Mouse (Mus musculus): ENCODE measurements at regions not wholly inside any gene's neighbourhood (a gene's known extent, or its start where the extent isn't known, plus 50 kb on each side); places are given as distances from the start of the nearest gene placed in this dataset.
A peak's percentile ranks its signal among the peaks of the same experiment; 100 is the strongest.

DNA sequence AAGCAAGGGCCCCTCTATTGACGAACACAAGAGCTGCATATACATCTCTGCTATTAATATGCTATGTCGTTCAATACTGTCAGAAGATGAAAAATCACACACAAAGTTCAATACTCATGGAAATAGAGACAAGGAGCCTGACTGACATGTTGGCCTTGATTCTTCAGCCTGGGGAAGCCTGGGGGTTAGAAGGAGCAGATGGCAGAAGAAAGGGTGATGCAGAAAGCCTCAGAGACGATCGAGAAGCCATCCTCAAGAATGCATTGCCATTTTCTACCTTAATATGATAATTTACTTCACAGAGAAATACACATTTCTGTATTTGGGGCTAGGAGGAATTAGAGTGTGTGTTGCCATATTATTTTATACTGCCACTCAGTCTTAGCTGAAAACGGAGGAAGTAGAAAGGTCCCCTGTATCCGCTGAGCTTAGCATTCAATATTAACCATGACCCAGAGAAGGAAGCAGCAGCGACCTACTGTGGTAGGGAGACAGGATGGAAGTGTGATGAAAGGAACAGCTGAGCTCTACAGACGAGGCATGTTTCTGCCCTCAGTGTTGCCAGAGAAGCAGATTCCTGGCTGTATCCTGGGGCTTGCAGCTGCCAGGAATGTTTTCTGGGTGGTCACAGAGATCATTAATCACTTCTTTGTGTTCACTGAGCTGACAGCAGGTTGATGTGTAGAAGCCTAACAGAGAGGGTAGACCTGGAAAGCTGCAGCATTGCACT lies 105.2 kb downstream of the Lrig3 start:
- Histone ChIP-seq H3K36me3 (ENCODE audit: control insufficient read depth, insufficient read depth, low read length) (no peaks in the 10 kb centered on the region), H3K4me2 (ENCODE audit: low read length) (no peak overlapping the region), H3K4me1 (ENCODE audit: control insufficient read depth, insufficient read depth, low read length) (no peaks in the 10 kb centered on the region), H3K27me3 (replicated peaks; ENCODE audit: control insufficient read depth, insufficient read depth, low read length) (no peaks in the 10 kb centered on the region), H3K9me3 (replicated peaks; ENCODE audit: control insufficient read depth, low read length) (no peaks in the 10 kb centered on the region), H3K9ac (ENCODE audit: low read length) (no peak overlapping the region), H3K27ac (ENCODE audit: low read depth, low read length) (no peak overlapping the region), H3K4me3 (ENCODE audit: low read depth, low read length) (no peak overlapping the region)
- ATAC-seq (peak; percentile 75; the same call in 1 of the 2 replicates), DNase-seq (ENCODE audit: low spot score) (peak; percentile 69)
- WGBS = 52% methylated on average over 8 of the region's 8 CpGs

- no peaks in the 10 kb centered on the region for H3K27me3 ChIP-seq (replicated peaks; ENCODE audit: control insufficient read depth, insufficient read depth, low read length)
- DNase-seq (ENCODE audit: low spot score) (no peak), ATAC-seq (peak; percentile 29; the same call in 1 of the 2 replicates)
- no peak overlapping the region for H3K27ac ChIP-seq (ENCODE audit: low read depth, low read length)
- H3K9ac ChIP-seq (ENCODE audit: low read length) = no peak overlapping the region
- no peaks in the 10 kb centered on the region for H3K4me1 ChIP-seq (ENCODE audit: control insufficient read depth, insufficient read depth, low read length)
- no peak overlapping the region for H3K4me3 ChIP-seq (ENCODE audit: low read depth, low read length)
- H3K9me3 ChIP-seq (replicated peaks; ENCODE audit: control insufficient read depth, low read length) = no peaks in the 10 kb centered on the region
- WGBS = 37% methylated on average over 3 of the region's 3 CpGs
- no peaks in the 10 kb centered on the region for H3K36me3 ChIP-seq (ENCODE audit: control insufficient read depth, insufficient read depth, low read length)
- no peak overlapping the region for H3K4me2 ChIP-seq (ENCODE audit: low read length)
These were observed 105.7 kb downstream of the Lrig3 start for GRCm38 (mm10) chr10:126071714-126072057.

DNA sequence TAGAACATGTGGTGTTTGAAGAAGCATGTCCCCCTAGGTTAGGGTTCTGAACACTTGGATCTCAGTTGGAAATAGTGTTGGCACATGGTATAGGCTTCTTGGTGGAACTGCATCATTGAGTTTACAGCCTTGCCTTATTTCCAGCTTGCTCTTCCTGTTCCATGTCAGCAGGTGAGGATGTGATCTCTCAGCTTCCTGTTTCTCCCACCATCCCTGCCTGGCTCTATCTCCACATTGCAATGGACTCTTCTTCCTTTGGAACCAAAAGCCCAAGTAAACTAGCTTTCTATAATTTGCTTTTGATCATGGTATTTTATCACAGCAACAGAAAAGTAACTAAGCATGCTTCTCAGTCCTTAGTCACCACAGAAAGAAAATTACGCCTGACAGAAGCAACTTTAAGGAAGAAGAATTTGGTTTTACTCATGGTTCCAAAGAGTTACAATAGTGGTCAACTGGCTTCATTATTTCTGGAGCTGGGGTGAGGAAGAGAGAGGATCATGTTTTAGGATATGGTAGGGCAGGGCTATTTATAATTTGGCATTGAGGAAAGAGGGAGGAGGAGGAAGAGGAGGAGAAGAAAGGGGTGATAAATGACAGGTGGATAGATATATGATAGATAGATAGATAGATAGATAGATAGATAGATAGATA lies 111.5 kb downstream of the Lrig3 start:
- Histone ChIP-seq H3K4me1 (ENCODE audit: control insufficient read depth, insufficient read depth, low read length) (no peaks in the 10 kb centered on the region), H3K4me2 (ENCODE audit: low read length) (no peak overlapping the region), H3K36me3 (ENCODE audit: control insufficient read depth, insufficient read depth, low read length) (no peaks in the 10 kb centered on the region), H3K4me3 (ENCODE audit: low read depth, low read length) (no peak overlapping the region), H3K9ac (ENCODE audit: low read length) (no peak overlapping the region), H3K9me3 (replicated peaks; ENCODE audit: control insufficient read depth, low read length) (no peaks in the 10 kb centered on the region), H3K27me3 (replicated peaks; ENCODE audit: control insufficient read depth, insufficient read depth, low read length) (no peaks in the 10 kb centered on the region), H3K27ac (ENCODE audit: low read depth, low read length) (no peak overlapping the region)
- ATAC-seq (no peak), DNase-seq (ENCODE audit: low spot score) (no peak)
- WGBS = 90% methylated on average over 1 of the region's 1 CpGs

- Histone ChIP-seq H3K36me3 (ENCODE audit: control insufficient read depth, insufficient read depth, low read length) (no peaks in the 10 kb centered on the region), H3K9ac (ENCODE audit: low read length) (no peak overlapping the region), H3K27ac (ENCODE audit: low read depth, low read length) (no peak overlapping the region), H3K27me3 (replicated peaks; ENCODE audit: control insufficient read depth, insufficient read depth, low read length) (no peaks in the 10 kb centered on the region), H3K4me3 (ENCODE audit: low read depth, low read length) (no peak overlapping the region), H3K4me2 (ENCODE audit: low read length) (no peak overlapping the region), H3K9me3 (replicated peaks; ENCODE audit: control insufficient read depth, low read length) (no peaks in the 10 kb centered on the region), H3K4me1 (ENCODE audit: control insufficient read depth, insufficient read depth, low read length) (no peaks in the 10 kb centered on the region)
- no peak for ATAC-seq
- no peak for DNase-seq (ENCODE audit: low spot score)
- 75% methylated on average over 11 of the region's 11 CpGs for WGBS
These were observed 116.6 kb downstream of the Lrig3 start for GRCm38 (mm10) chr10:126082576-126082975.

DNA sequence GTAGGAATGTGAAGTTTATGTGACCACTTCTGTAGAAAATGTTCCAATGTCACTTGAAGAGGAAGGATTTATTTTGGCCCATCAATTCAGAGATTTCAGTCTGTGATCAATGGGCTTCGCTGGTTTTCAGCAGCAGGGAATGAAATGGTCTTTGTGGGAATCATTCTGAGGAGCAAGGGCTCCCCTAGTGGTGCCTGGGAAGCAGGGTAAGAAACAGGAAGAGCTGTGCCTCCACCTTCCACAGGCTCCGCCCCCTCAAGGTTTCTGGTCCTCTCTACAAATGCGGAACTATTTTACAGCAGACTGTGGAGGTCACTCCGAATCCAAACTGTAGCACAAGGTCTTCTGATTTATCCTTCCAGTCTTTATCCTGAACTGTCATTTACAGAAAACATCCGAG lies 120.7 kb downstream of the Lrig3 start:
- 89% methylated on average over 5 of the region's 5 CpGs for WGBS
- ATAC-seq = no peak
- H3K4me2 ChIP-seq (ENCODE audit: low read length) = no peak overlapping the region
- H3K9me3 ChIP-seq (replicated peaks; ENCODE audit: control insufficient read depth, low read length) = no peaks in the 10 kb centered on the region
- DNase-seq (ENCODE audit: low spot score) = no peak
- H3K4me1 ChIP-seq (ENCODE audit: control insufficient read depth, insufficient read depth, low read length) = no peaks in the 10 kb centered on the region
- no peaks in the 10 kb centered on the region for H3K36me3 ChIP-seq (ENCODE audit: control insufficient read depth, insufficient read depth, low read length)
- H3K4me3 ChIP-seq (ENCODE audit: low read depth, low read length) = no peak overlapping the region
- no peaks in the 10 kb centered on the region for H3K27me3 ChIP-seq (replicated peaks; ENCODE audit: control insufficient read depth, insufficient read depth, low read length)
- no peak overlapping the region for H3K9ac ChIP-seq (ENCODE audit: low read length)
- H3K27ac ChIP-seq (ENCODE audit: low read depth, low read length) = no peak overlapping the region

GRCm38 (mm10) chr10:126094238-126094880 lies 128.4 kb downstream of the Lrig3 start:
- H3K4me2 ChIP-seq (ENCODE audit: low read length) = no peak overlapping the region
- H3K36me3 ChIP-seq (ENCODE audit: control insufficient read depth, insufficient read depth, low read length) = no peaks in the 10 kb centered on the region
- H3K9me3 ChIP-seq (replicated peaks; ENCODE audit: control insufficient read depth, low read length) = no peaks in the 10 kb centered on the region
- ATAC-seq (no peak), DNase-seq (ENCODE audit: low spot score) (no peak)
- H3K9ac ChIP-seq (ENCODE audit: low read length) = no peak overlapping the region
- no peak overlapping the region for H3K27ac ChIP-seq (ENCODE audit: low read depth, low read length)
- no peaks in the 10 kb centered on the region for H3K4me1 ChIP-seq (ENCODE audit: control insufficient read depth, insufficient read depth, low read length)
- H3K27me3 ChIP-seq (replicated peaks; ENCODE audit: control insufficient read depth, insufficient read depth, low read length) = no peaks in the 10 kb centered on the region
- H3K4me3 ChIP-seq (ENCODE audit: low read depth, low read length) = no peak overlapping the region
- 76% methylated on average over 16 of the region's 16 CpGs for WGBS

GRCm38 (mm10) chr10:126097896-126098295 lies 131.9 kb downstream of the Lrig3 start:
- Histone ChIP-seq H3K27ac (ENCODE audit: low read depth, low read length) (no peak overlapping the region), H3K4me3 (ENCODE audit: low read depth, low read length) (no peak overlapping the region), H3K27me3 (replicated peaks; ENCODE audit: control insufficient read depth, insufficient read depth, low read length) (no peaks in the 10 kb centered on the region), H3K9me3 (replicated peaks; ENCODE audit: control insufficient read depth, low read length) (no peaks in the 10 kb centered on the region), H3K4me1 (ENCODE audit: control insufficient read depth, insufficient read depth, low read length) (no peaks in the 10 kb centered on the region), H3K4me2 (ENCODE audit: low read length) (no peak overlapping the region), H3K9ac (ENCODE audit: low read length) (no peak overlapping the region), H3K36me3 (ENCODE audit: control insufficient read depth, insufficient read depth, low read length) (no peaks in the 10 kb centered on the region)
- DNase-seq (ENCODE audit: low spot score) (no peak), ATAC-seq (no peak)
- WGBS = 85% methylated on average over 10 of the region's 10 CpGs

DNA sequence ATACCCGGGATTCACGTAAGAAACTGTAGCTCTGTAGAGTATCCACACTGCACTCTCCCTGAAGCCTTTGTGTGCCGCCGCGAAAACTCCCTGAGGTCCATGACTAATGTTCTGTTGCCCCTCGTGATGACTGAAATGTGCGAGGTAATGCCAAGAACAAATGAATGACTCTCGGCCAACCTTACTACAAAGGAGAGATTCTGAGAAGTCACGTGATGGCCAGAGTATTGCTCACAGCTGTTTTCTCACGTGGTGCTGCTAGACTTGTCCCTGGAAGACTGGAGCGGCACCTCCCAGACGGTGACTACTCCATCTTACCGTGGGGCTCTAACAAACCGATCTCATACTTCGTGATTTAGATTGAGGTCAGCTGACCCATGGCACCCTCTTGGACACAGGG lies 136.9 kb downstream of the Lrig3 start:
- Histone ChIP-seq H3K27me3 (replicated peaks; ENCODE audit: control insufficient read depth, insufficient read depth, low read length) (no peaks in the 10 kb centered on the region), H3K27ac (ENCODE audit: low read depth, low read length) (no peak overlapping the region), H3K9me3 (replicated peaks; ENCODE audit: control insufficient read depth, low read length) (no peaks in the 10 kb centered on the region), H3K4me3 (ENCODE audit: low read depth, low read length) (no peak overlapping the region), H3K4me2 (ENCODE audit: low read length) (no peak overlapping the region), H3K4me1 (ENCODE audit: control insufficient read depth, insufficient read depth, low read length) (no peaks in the 10 kb centered on the region), H3K36me3 (ENCODE audit: control insufficient read depth, insufficient read depth, low read length) (no peaks in the 10 kb centered on the region), H3K9ac (ENCODE audit: low read length) (no peak overlapping the region)
- DNase-seq (ENCODE audit: low spot score) (no peak), ATAC-seq (no peak)
- WGBS = 92% methylated on average over 15 of the region's 15 CpGs

DNA sequence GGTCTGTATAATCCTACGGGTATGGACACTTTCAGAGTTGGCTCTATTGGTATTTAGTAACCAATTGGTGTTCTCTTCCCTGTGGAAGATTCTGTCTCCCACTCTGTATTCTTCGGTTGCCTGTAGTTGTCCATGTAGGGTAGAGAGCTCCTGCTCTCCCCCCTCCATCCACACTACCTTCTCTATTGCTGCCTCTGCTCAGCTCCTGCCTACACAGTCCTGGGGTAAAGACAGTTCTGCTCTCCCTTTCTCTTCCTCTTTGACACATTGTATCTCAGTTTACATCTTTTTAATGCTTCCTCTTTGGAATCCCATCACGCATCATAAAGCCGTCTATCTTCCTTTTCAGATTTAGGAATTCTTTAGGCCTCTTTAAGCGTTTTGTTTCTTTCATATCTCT lies 147.1 kb downstream of the Lrig3 start:
- DNase-seq (ENCODE audit: low spot score) = no peak
- Histone ChIP-seq H3K9me3 (replicated peaks; ENCODE audit: control insufficient read depth, low read length) (no peaks in the 10 kb centered on the region), H3K9ac (ENCODE audit: low read length) (no peak overlapping the region), H3K27me3 (replicated peaks; ENCODE audit: control insufficient read depth, insufficient read depth, low read length) (no peaks in the 10 kb centered on the region), H3K4me3 (ENCODE audit: low read depth, low read length) (no peak overlapping the region), H3K4me1 (ENCODE audit: control insufficient read depth, insufficient read depth, low read length) (no peaks in the 10 kb centered on the region), H3K36me3 (ENCODE audit: control insufficient read depth, insufficient read depth, low read length) (no peaks in the 10 kb centered on the region), H3K4me2 (ENCODE audit: low read length) (no peak overlapping the region), H3K27ac (ENCODE audit: low read depth, low read length) (no peak overlapping the region)
- ATAC-seq = no peak
- WGBS = 93% methylated on average over 5 of the region's 5 CpGs

Data from forebrain, embryonic 14.5 days (tissue).